ENCODE assay signal across 21 mouse cellular contexts in genomic region chr5:114996447-114996846, GRCm38 (mm10). TPM values are rescaled to one million over a fixed set of nuclear protein-coding genes. Genes with fewer than 3 reads are reported as not detected.
DNase-seq lines count a peak whose midpoint lies in the region; ATAC-seq lines count a peak whose summit lies in the region.
"Had no signal": no experiment of that assay in that cellular context is flagged by ENCODE, and none has a peak within 500 bp of the region (broad histone marks: within the 10 kb centered on the region; RNA-seq: fewer than 3 reads in every experiment).

No protein-coding gene starts in this region.

- no peak overlapping the region for H3K4me3 ChIP-seq in liver, embryonic 11.5 days (ENCODE audit: low read depth, low read length)
- no peak overlapping the region for H3K4me3 ChIP-seq in liver, embryonic 15.5 days (replicated peaks)
- no peak overlapping the region for H3K4me3 ChIP-seq in heart, embryonic 12.5 days
- H3K4me3 ChIP-seq: forebrain, embryonic 10.5 days; hindbrain, embryonic 15.5 days; kidney, embryonic 15.5 days; stomach, embryonic 15.5 days had no signal

- H3K4me2 ChIP-seq in liver, embryonic 11.5 days: peak overlapping the region; percentile 37; the same call in 1 of the 2 replicates
- H3K4me2 ChIP-seq in liver, embryonic 15.5 days: peak overlapping the region; percentile 20; the same call in 1 of the 2 replicates
- H3K4me2 ChIP-seq in heart, embryonic 12.5 days: no peak overlapping the region
- H3K4me2 ChIP-seq: heart, embryonic 11.5 days; hindbrain, embryonic 15.5 days; kidney, embryonic 15.5 days; stomach, embryonic 15.5 days had no signal

- no peak for DNase-seq in liver, embryonic 11.5 days (ENCODE audit: low spot score)
- DNase-seq in liver (no peak), ZHBTc4 (ENCODE audit: low read depth, low spot score) (peak; percentile 52)
- peak; percentile 10 to 35 for DNase-seq in thymus, postnatal 36 days
- DNase-seq in thymus, postnatal 10 days (ENCODE audit: low spot score in 2 of 2): no peak
- DNase-seq in urinary bladder, postnatal 14 days (ENCODE audit: low spot score): no peak
- DNase-seq: adrenal gland, adult 2 months; cerebellum, adult 2 months; cerebellum, postnatal 36 days; gastrocnemius, postnatal 14 days; kidney, postnatal 4 days; lung, postnatal 10 days had no signal

- no peak for ATAC-seq in liver, embryonic 11.5 days (replicated peaks; ENCODE audit: low FRiP score)
- no peak for ATAC-seq in liver, embryonic 15.5 days (ENCODE audit: insufficient read depth)
- no peak for ATAC-seq in heart, embryonic 12.5 days (ENCODE audit: insufficient number of reproducible peaks, low FRiP score)
- ATAC-seq: intestine, embryonic 16.5 days had no signal

- no peak overlapping the region for H3K27ac ChIP-seq in liver, embryonic 11.5 days (ENCODE audit: low read depth, low read length)
- no peak overlapping the region for H3K27ac ChIP-seq in liver, embryonic 15.5 days (replicated peaks)
- no peak overlapping the region for H3K27ac ChIP-seq in heart, embryonic 12.5 days (ENCODE audit: poor library complexity, severe bottlenecking)
- H3K27ac ChIP-seq: forebrain, embryonic 10.5 days; hindbrain, embryonic 15.5 days; kidney, embryonic 15.5 days; stomach, embryonic 15.5 days had no signal

- H3K27me3 ChIP-seq in liver, embryonic 11.5 days (replicated peaks; ENCODE audit: control insufficient read depth, insufficient read depth, low read length): no peaks in the 10 kb centered on the region
- H3K27me3 ChIP-seq in liver, embryonic 15.5 days: peaks cover 50% of the 10 kb centered on the region
- no peaks in the 10 kb centered on the region for H3K27me3 ChIP-seq in heart, embryonic 12.5 days (replicated peaks)
- H3K27me3 ChIP-seq: hindbrain, embryonic 15.5 days; kidney, embryonic 15.5 days; stomach, embryonic 15.5 days had no signal

- no peaks in the 10 kb centered on the region for H3K9me3 ChIP-seq in liver, embryonic 11.5 days (ENCODE audit: control insufficient read depth, low read length)
- H3K9me3 ChIP-seq in liver, embryonic 15.5 days (replicated peaks): no peaks in the 10 kb centered on the region
- H3K9me3 ChIP-seq in heart, embryonic 12.5 days (replicated peaks): no peaks in the 10 kb centered on the region
- H3K9me3 ChIP-seq: forebrain, embryonic 10.5 days; hindbrain, embryonic 15.5 days; kidney, embryonic 15.5 days; stomach, embryonic 15.5 days had no signal

- 51% methylated on average over 16 of the region's 16 CpGs for WGBS in liver, embryonic 11.5 days
- WGBS in liver, embryonic 15.5 days (ENCODE audit: insufficient replicate concordance): 41% methylated on average over 16 of the region's 16 CpGs
- WGBS in heart, embryonic 12.5 days: 63% methylated on average over 16 of the region's 16 CpGs

- no peaks in the 10 kb centered on the region for H3K4me1 ChIP-seq in liver, embryonic 11.5 days (replicated peaks; ENCODE audit: control insufficient read depth, insufficient read depth, low read length)
- H3K4me1 ChIP-seq in liver, embryonic 15.5 days (replicated peaks): 0 out of 2 replicates have a peak, but pooled peaks cover 3% of the 10 kb centered on the region
- H3K4me1 ChIP-seq in heart, embryonic 12.5 days (replicated peaks): 0 out of 2 replicates have a peak, but pooled peaks cover 5% of the 10 kb centered on the region
- H3K4me1 ChIP-seq: hindbrain, embryonic 15.5 days; stomach, embryonic 15.5 days had no signal

- H3K36me3 ChIP-seq in liver, embryonic 11.5 days (ENCODE audit: control insufficient read depth, insufficient read depth, low read length): no peaks in the 10 kb centered on the region
- H3K36me3 ChIP-seq in liver, embryonic 15.5 days (replicated peaks): no peaks in the 10 kb centered on the region
- H3K36me3 ChIP-seq in heart, embryonic 12.5 days: no peaks in the 10 kb centered on the region
- H3K36me3 ChIP-seq: forebrain, embryonic 10.5 days; hindbrain, embryonic 15.5 days; kidney, embryonic 15.5 days; stomach, embryonic 15.5 days had no signal

- no peak overlapping the region for H3K9ac ChIP-seq in liver, embryonic 11.5 days (ENCODE audit: low read depth, low read length)
- H3K9ac ChIP-seq in liver, embryonic 15.5 days: no peak overlapping the region
- no peak overlapping the region for H3K9ac ChIP-seq in heart, embryonic 12.5 days
- H3K9ac ChIP-seq: hindbrain, embryonic 15.5 days; kidney, embryonic 15.5 days; stomach, embryonic 15.5 days had no signal

RNA-seq across cellular contexts. Expression of gene Sppl3, which starts 14.5 kb away (rescaled TPM):
- polyA plus RNA-seq in liver, embryonic 11.5 days (2014; fragmentation: Nextera tagmentation; extraction: Ambion mirVana): 14.8 and 17.6 TPM in 2 replicates
- polyA plus RNA-seq in liver, embryonic 15.5 days (2015; fragmentation: Nextera tagmentation; extraction: Ambion mirVana): 7.9 and 12.1 TPM in 2 replicates
- 18.2 and 18.9 TPM in 2 replicates for polyA plus RNA-seq in heart, embryonic 12.5 days (2016; fragmentation: Nextera tagmentation; extraction: Ambion mirVana)

RNA-seq across cellular contexts. Expression of gene Hnf1a, which starts 25.6 kb away (rescaled TPM):
- 2.7 and 4.1 TPM in 2 replicates for polyA plus RNA-seq in liver, embryonic 11.5 days (2014; fragmentation: Nextera tagmentation; extraction: Ambion mirVana)
- 3.8 and 4.3 TPM in 2 replicates for polyA plus RNA-seq in liver, embryonic 15.5 days (2015; fragmentation: Nextera tagmentation; extraction: Ambion mirVana)
- 0.05 and 0.19 TPM in 2 replicates for polyA plus RNA-seq in heart, embryonic 12.5 days (2016; fragmentation: Nextera tagmentation; extraction: Ambion mirVana)
- polyA plus RNA-seq: forebrain, embryonic 10.5 days; heart, embryonic 11.5 days; limb, embryonic 11.5 days had no signal

RNA-seq across cellular contexts. Expression of gene 2210016L21Rik, which starts 54.5 kb away (rescaled TPM):
- polyA plus RNA-seq in liver, embryonic 11.5 days (2014; fragmentation: Nextera tagmentation; extraction: Ambion mirVana): 37.1 and 40.3 TPM in 2 replicates
- polyA plus RNA-seq in liver, embryonic 15.5 days (2015; fragmentation: Nextera tagmentation; extraction: Ambion mirVana): 10.2 and 12.3 TPM in 2 replicates
- polyA plus RNA-seq in heart, embryonic 12.5 days (2016; fragmentation: Nextera tagmentation; extraction: Ambion mirVana): 37.2 and 40.9 TPM in 2 replicates

Comparison
In these comparisons a context has a peak if more than half of its experiments do, and no peak if none do; other contexts are left out.
1. DNase-seq: peak in thymus, postnatal 36 days (2 of 2) and ZHBTc4 (single experiment); none in liver, embryonic 11.5 days (single experiment), liver (single experiment), thymus, postnatal 10 days (0 of 2) and urinary bladder, postnatal 14 days (single experiment).